Mouse (Mus musculus) gastrocnemius, adult 2 months (tissue): Measurements from ENCODE around the gene Gm49486. TPM values are rescaled to one million over a fixed set of nuclear protein-coding genes. Genes with fewer than 3 reads are reported as not detected.
A peak's percentile ranks its signal among the peaks of the same experiment; 100 is the strongest.
"Not testable (repeated sequence)": the region's sequence is repeated elsewhere in the genome, so short reads cannot be mapped to it uniquely, and the experiment has no call there.

ENCODE experiments used
- DNase-seq: peaks from one replicate; pipeline ENCODE4 v3.0.0; 2022
- H3K27ac ChIP-seq: fragments of 200-600 bp; 2 replicates; pipeline ENCODE4 v1.8.1; 2022; ENCODE audit warnings: mild to moderate bottlenecking
- H3K4me3 ChIP-seq: fragments of 200-600 bp; 2 replicates; pipeline ENCODE4 v1.8.1; 2022; ENCODE audit warnings: mild to moderate bottlenecking, moderate library complexity
- CTCF ChIP-seq: fragments of 200-600 bp; IDR thresholded peaks from 2 replicates; pipeline ENCODE4 v1.8.1; 2022; ENCODE audit warnings: antibody characterized with exemption, mild to moderate bottlenecking, moderate library complexity
- intact Hi-C: fragments of 180-260 bp; cut with DNase I; formaldehyde crosslinking; loops from one replicate; pipeline ENCODE4 v1.15.1; 2025
- total RNA-seq, 2 experiments: library from RNA; stranded (reverse); gene quantifications; 2 replicates each; pipeline ENCODE4 v1.2.3; 2021

The Gm49486 gene
- total RNA-seq, 2 experiments from 2014 or later, result 0.10 to 1.0 TPM

- no peak for TF ChIP-seq CTCF
- Histone ChIP-seq H3K27ac (peak overlapping the region; percentile 74), H3K4me3 (no peak overlapping the region)
- intact Hi-C loops, result no loop called here
- peak; percentile 78 for DNase-seq
Measured at GRCm38 (mm10) chr15:79208211-79208610, 21.0 kb upstream of the Gm49486 start.

DNA sequence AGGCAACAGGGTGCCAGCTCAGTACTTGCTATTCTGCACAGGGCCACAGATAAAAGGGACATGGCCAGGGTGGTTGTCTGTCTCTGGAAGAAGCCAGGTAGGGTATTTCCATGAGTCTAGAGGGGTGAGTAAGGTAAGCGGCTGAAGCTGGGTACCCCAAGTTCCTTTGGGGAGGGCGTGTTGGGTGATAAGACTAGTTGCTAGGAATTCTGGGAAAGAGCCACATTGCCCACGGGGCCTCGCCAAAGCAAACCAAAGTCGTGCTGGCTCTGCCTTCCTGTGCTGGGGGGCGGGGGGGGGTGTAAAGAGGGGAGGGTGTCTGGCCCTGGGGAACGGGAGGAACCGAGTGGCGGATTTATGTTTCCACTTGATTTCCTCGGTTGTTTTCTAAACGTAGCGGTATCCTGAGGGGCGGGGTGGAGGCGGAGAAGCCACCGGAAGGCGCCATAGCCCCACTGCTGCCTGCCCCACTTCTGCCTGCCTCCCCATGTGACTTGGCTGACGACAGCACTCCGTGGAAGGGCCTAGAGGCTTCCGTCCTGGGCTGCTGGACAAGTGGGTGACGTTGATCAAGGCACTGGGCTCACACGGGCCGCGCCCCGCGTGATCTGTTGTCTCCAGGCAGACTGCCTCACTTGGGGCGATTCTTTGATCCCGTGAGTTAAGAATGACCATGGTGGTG, 20.3 kb upstream of the Gm49486 start:
- H3K27ac ChIP-seq, result peak overlapping the region; percentile 74
- TF ChIP-seq CTCF, result no peak
- intact Hi-C loops, result no loop called here
- H3K4me3 ChIP-seq, result peak overlapping the region; percentile 24
- peak; percentile 71 for DNase-seq

DNA sequence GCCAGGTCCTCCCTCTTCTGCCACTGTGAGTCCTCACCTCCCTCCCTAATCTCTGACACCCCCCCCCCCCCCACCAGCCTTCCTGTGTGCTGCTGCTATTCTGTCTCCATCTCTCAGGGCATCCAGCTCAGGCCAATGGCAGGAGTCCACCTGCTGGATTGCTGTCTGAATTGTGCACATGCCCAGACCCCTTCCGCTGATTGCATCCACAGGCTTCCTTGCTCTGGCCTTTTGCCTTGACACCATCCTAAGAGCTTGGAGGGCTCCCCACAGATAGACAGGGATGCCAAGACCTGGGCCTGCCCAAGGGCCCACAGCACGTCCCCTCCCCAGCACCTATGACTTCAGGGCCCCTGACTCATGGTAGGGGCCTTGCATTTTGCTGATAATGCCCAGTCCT, 18.8 kb upstream of the Gm49486 start:
- peak; percentile 40 for DNase-seq
- intact Hi-C loops, result no loop called here
- no peak for TF ChIP-seq CTCF
- no peak overlapping the region for H3K4me3 ChIP-seq
- H3K27ac ChIP-seq, result peak overlapping the region; percentile 63

DNA sequence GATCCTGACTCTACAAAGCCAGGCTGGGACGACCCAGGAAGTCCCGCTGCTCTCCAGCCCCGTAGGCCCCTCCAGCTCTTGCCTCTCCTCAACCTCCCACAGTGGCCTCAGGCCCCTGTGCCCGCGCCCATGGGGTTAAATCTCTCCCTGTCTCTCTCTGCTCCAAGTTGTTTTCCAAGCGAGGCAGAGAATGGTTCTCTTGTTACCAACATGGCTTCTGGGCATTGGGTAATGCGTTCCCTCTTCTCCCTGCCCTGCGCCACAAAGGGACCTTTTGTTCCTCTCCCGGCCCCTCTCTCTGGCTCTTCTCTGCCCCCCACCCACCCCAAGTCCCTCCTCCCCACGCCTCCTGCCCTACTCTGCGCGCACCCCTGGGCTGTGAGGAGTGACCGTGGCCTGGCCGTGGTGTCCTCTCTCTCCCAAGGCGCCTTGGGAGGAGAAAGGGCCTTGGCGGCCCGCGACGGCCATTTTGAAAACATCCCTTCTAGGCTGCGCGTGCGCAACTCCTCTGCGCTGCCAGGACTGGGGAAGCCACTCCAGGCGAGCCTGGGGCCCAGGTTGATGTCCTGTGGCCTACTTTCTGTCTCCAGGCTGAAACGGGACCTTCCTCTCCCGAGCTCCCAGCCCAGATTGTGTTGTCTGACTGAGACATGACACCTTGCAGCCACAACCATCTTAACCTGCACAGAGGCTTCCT, 16.3 kb upstream of the Gm49486 start:
- no peak for DNase-seq
- H3K4me3 ChIP-seq, result no peak overlapping the region
- intact Hi-C loops, result no loop called here
- peak overlapping the region; percentile 58 for H3K27ac ChIP-seq
- TF ChIP-seq CTCF, result no peak

GRCm38 (mm10) chr15:79213591-79213990, 15.6 kb upstream of the Gm49486 start:
- no peak for DNase-seq
- intact Hi-C loops, result no loop called here

GRCm38 (mm10) chr15:79216191-79216590, 13.0 kb upstream of the Gm49486 start:
- no peak for DNase-seq
- no peak overlapping the region for H3K27ac ChIP-seq
- intact Hi-C loops, result no loop called here
- no peak for TF ChIP-seq CTCF
- no peak overlapping the region for H3K4me3 ChIP-seq

More at GRCm38 (mm10) chr15:79213591-79213990, 15.6 kb upstream of the Gm49486 start:
- Histone ChIP-seq H3K27ac (peak overlapping the region; percentile 35), H3K4me3 (no peak overlapping the region)
- no peak for TF ChIP-seq CTCF

DNA sequence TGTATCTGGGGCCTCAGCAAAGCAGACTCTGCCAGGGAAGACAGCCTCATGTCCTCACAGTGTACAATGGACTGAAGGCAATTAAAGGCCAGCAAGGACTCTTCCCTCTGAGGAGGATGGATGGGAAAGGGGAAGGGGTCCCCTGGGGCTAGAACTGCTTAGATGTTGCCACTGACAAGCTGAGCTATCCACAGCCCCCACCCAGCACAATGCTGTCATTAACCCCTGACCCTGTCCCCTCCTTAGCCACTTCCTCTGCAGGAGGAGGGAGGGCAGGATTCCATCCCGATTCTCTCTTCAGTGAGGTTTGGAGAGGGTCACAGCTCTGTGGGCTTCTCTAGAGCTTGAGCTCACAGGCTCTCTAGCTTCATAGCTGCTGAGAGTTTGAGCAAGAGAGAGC, 9.6 kb upstream of the Gm49486 start:
- no peak for TF ChIP-seq CTCF
- H3K4me3 ChIP-seq, result no peak overlapping the region
- DNase-seq, result no peak
- intact Hi-C loops, result no loop called here
- H3K27ac ChIP-seq, result peak overlapping the region; percentile 31; the same call in 1 of the 2 replicates

GRCm38 (mm10) chr15:79223641-79224040, 5.5 kb upstream of the Gm49486 start:
- no peak for TF ChIP-seq CTCF
- intact Hi-C loops, result no loop called here

DNA sequence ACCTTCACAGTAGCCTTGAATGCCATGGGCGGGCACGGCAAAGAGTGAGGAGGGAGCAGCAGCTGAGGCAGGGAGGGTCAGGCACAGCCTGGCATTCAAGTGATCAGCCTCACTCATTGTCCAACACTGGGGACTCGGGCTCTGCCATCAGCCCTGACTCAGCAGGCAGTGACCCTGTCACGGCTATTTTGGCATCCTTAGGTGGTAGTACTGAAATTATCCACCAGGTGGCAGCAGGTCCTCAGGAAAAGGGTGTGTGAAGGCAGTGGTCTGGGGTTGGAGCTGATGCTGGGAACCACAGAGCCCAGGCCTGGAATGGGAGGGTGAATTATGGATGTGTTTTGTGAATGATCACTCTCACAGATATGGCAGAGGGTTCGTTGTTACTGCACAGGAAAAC, 4.5 kb upstream of the Gm49486 start:
- H3K27ac ChIP-seq, result peak overlapping the region; percentile 84
- H3K4me3 ChIP-seq, result peak overlapping the region; percentile 65
- DNase-seq, result peak; percentile 86
- intact Hi-C loops, result no loop called here
- TF ChIP-seq CTCF, result peak; percentile 94

More at GRCm38 (mm10) chr15:79223641-79224040, 5.5 kb upstream of the Gm49486 start:
- Histone ChIP-seq H3K27ac (peak overlapping the region; percentile 84), H3K4me3 (peak overlapping the region; percentile 65)
- no peak for DNase-seq

DNA sequence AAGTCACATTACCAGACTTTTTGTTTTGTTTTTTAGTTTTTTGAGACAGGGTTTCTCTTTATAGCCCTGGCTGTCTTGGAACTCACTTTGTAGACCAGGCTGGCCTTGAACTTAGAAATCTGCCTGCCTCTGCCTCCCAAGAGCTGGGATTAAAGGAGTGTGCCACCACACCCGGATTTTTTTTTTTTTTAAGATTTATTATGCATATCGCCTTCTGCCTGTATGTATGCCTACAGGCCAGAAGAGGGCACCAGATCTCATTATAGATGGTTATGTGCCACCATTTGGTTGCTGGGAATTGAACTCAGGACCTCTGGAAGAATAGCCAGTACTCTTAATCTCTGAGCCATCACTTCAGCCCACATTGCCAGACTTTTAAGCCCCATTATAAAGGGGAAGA, 3.4 kb upstream of the Gm49486 start:
- H3K4me3 ChIP-seq, intact Hi-C loops, H3K27ac ChIP-seq, DNase-seq: not testable (repeated sequence)
- peak; percentile 15; the same call in 1 of the 2 replicates for TF ChIP-seq CTCF

- no peak overlapping the region for H3K27ac ChIP-seq
- H3K4me3 ChIP-seq, result no peak overlapping the region
- intact Hi-C loops, result no loop called here
- TF ChIP-seq CTCF, result no peak
- no peak for DNase-seq
Measured at GRCm38 (mm10) chr15:79235268-79235667, 6.1 kb downstream of the Gm49486 start.

DNA sequence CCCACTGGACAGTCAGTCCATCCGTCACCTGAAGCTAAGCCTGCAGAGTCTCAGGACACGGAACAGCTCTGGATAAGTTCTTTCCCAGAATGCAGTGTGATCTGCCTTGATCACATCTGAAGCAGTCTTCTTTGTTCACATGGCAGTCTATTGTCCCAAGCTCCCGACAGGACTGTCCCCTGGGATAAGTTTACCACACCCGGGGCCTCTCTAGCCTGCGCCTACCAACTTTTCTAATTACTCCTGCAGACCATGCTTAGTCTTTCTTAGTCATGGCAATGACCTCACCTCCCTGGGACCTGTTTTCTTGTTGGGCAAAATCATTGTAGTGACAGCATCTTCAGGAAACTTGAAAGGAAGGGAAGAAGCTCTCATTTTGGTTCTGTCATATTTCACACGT, 8.8 kb downstream of the Gm49486 start:
- no peak for DNase-seq
- no peak overlapping the region for H3K27ac ChIP-seq
- intact Hi-C loops, result no loop called here
- no peak for TF ChIP-seq CTCF
- H3K4me3 ChIP-seq, result no peak overlapping the region

GRCm38 (mm10) chr15:79242574-79243233, 13.5 kb downstream of the Gm49486 start:
- intact Hi-C loops, result loop anchor here (1.0 to 10.0 kb wide), 4 partner anchors 38 to 362 kb away; partner anchors contain the start of genes Dmc1 and Pla2g6
- H3K27ac ChIP-seq, result peak overlapping the region; percentile 95
- H3K4me3 ChIP-seq, result peak overlapping the region; percentile 32
- DNase-seq, result no peak
- no peak for TF ChIP-seq CTCF
